Mouse (Mus musculus): Measurements from ENCODE around the gene Limd1.

Limd1 gene

GRCm38 (mm10) chr9:123478586-123479195 lies at the start of gene Limd1:
TSS of gene Limd1 (plus strand) at chr9:123478706.
- in situ Hi-C loops (cut with MboI; ENCODE audit: unreplicated experiment in 2 of 2), result loop anchor here (5.0 to 25.0 kb wide), 2 partner anchors 34 to 1766 kb away; partner anchors contain the start of genes Nktr (in 1 of the 2), Sec22c (in 1 of the 2) and Ss18l2 (in 1 of the 2)

- in situ Hi-C loops (cut with MboI; ENCODE audit: unreplicated experiment in 2 of 2), result loop anchor here in 1 of 2 experiments (10.0 to 25.0 kb wide), 2 partner anchors 175 to 268 kb away; partner anchors contain the start of gene Clec3b
Measured at GRCm38 (mm10) chr9:123429863-123430262, 48.6 kb upstream of the Limd1 start.

GRCm38 (mm10) chr9:123430973-123431372 lies 47.5 kb upstream of the Limd1 start:
- in situ Hi-C loops (cut with MboI; ENCODE audit: unreplicated experiment in 2 of 2), result loop anchor here in 1 of 2 experiments (10.0 to 25.0 kb wide), 2 partner anchors 176 to 269 kb away; partner anchors contain the start of gene Clec3b

GRCm38 (mm10) chr9:123438223-123438622 lies 40.3 kb upstream of the Limd1 start:
- in situ Hi-C loops (cut with MboI; ENCODE audit: unreplicated experiment in 2 of 2), result loop anchor here in 1 of 2 experiments (10.0 to 25.0 kb wide), 2 partner anchors 183 to 276 kb away; partner anchors contain the start of gene Clec3b

GRCm38 (mm10) chr9:123440230-123441058 lies 38.1 kb upstream of the Limd1 start:
- in situ Hi-C loops (cut with MboI; ENCODE audit: unreplicated experiment in 2 of 2), result loop anchor here (5.0 to 25.0 kb wide), 3 partner anchors 278 to 703 kb away; partner anchors contain the start of gene Clec3b (in 1 of the 2)

GRCm38 (mm10) chr9:123447101-123447500 lies 31.4 kb upstream of the Limd1 start:
- in situ Hi-C loops (cut with MboI; ENCODE audit: unreplicated experiment in 2 of 2), result loop anchor here (10.0 to 25.0 kb wide), 2 partner anchors 285 to 322 kb away; partner anchors contain the start of gene Clec3b (in 1 of the 2)

GRCm38 (mm10) chr9:123448594-123448993 lies 29.9 kb upstream of the Limd1 start:
- in situ Hi-C loops (cut with MboI; ENCODE audit: unreplicated experiment in 2 of 2), result loop anchor here (10.0 to 25.0 kb wide), 2 partner anchors 286 to 324 kb away; partner anchors contain the start of gene Clec3b (in 1 of the 2)

- in situ Hi-C loops (cut with MboI; ENCODE audit: unreplicated experiment in 2 of 2), result loop anchor here (5.0 to 10.0 kb wide), 2 partner anchors 72 to 345 kb away; no protein-coding TSS in a partner anchor
Measured at GRCm38 (mm10) chr9:123450174-123450573, 28.3 kb upstream of the Limd1 start.

- in situ Hi-C loops (cut with MboI; ENCODE audit: unreplicated experiment in 2 of 2), result loop anchor here (5.0 to 10.0 kb wide), 2 partner anchors 71 to 343 kb away; no protein-coding TSS in a partner anchor
Measured at GRCm38 (mm10) chr9:123451772-123452171, 26.7 kb upstream of the Limd1 start.

GRCm38 (mm10) chr9:123456634-123457602 lies 21.6 kb upstream of the Limd1 start:
- in situ Hi-C loops (cut with MboI; ENCODE audit: unreplicated experiment in 2 of 2), result loop anchor here (10.0 kb wide), 1 partner anchor 338 kb away; no protein-coding TSS in a partner anchor

- in situ Hi-C loops (cut with MboI; ENCODE audit: unreplicated experiment in 2 of 2), result loop anchor here (10.0 kb wide), 1 partner anchor 337 kb away; no protein-coding TSS in a partner anchor
Measured at GRCm38 (mm10) chr9:123457603-123458002, 20.9 kb upstream of the Limd1 start.

GRCm38 (mm10) chr9:123467141-123467620 lies 11.3 kb upstream of the Limd1 start:
- in situ Hi-C loops (cut with MboI; ENCODE audit: unreplicated experiment in 2 of 2), result no loop called here

GRCm38 (mm10) chr9:123468406-123469085 lies 10.0 kb upstream of the Limd1 start:
- in situ Hi-C loops (cut with MboI; ENCODE audit: unreplicated experiment in 2 of 2), result no loop called here

GRCm38 (mm10) chr9:123469087-123469486 lies 9.4 kb upstream of the Limd1 start:
- in situ Hi-C loops (cut with MboI; ENCODE audit: unreplicated experiment in 2 of 2), result no loop called here

GRCm38 (mm10) chr9:123473377-123473776 lies 5.1 kb upstream of the Limd1 start:
- in situ Hi-C loops (cut with MboI; ENCODE audit: unreplicated experiment in 2 of 2), result no loop called here

GRCm38 (mm10) chr9:123475569-123475968 lies 2.9 kb upstream of the Limd1 start:
- in situ Hi-C loops (cut with MboI; ENCODE audit: unreplicated experiment in 2 of 2), result loop anchor here (5.0 to 25.0 kb wide), 2 partner anchors 37 to 1763 kb away; partner anchors contain the start of genes Nktr (in 1 of the 2), Sec22c (in 1 of the 2) and Ss18l2 (in 1 of the 2)

GRCm38 (mm10) chr9:123478031-123478585 lies 398 bp upstream of the Limd1 start:
- in situ Hi-C loops (cut with MboI; ENCODE audit: unreplicated experiment in 2 of 2), result loop anchor here (5.0 to 25.0 kb wide), 2 partner anchors 34 to 1766 kb away; partner anchors contain the start of genes Nktr (in 1 of the 2), Sec22c (in 1 of the 2) and Ss18l2 (in 1 of the 2)

GRCm38 (mm10) chr9:123479196-123479669 lies 727 bp downstream of the Limd1 start:
- in situ Hi-C loops (cut with MboI; ENCODE audit: unreplicated experiment in 2 of 2), result loop anchor here (5.0 to 25.0 kb wide), 2 partner anchors 33 to 1767 kb away; partner anchors contain the start of genes Nktr (in 1 of the 2), Sec22c (in 1 of the 2) and Ss18l2 (in 1 of the 2)
